Mouse (Mus musculus) right cerebral cortex, postnatal 36 days (tissue): Measurements from ENCODE around the gene Mrpl50.
"Not testable (repeated sequence)": the region's sequence is repeated elsewhere in the genome, so short reads cannot be mapped to it uniquely, and the experiment has no call there.

ENCODE experiments used
- DNase-seq, 2 experiments: peaks; one replicate each; pipeline ENCODE4 v3.0.0; 2022; ENCODE audit warnings: low spot score in 2 of 2, mixed read lengths in 1 of 2

The Mrpl50 gene

GRCm38 (mm10) chr4:49520572-49521340, at the start of gene Mrpl50, which contains the start of gene Zfp189:
Mrpl50 (minus strand) TSS chr4:49521093.
Zfp189 (plus strand) TSS chr4:49521176.
- peak; percentile 96 to 98 for DNase-seq

- DNase-seq, result peak; percentile 51 to 59
Measured at GRCm38 (mm10) chr4:49567613-49568012, 46.7 kb upstream of the Mrpl50 start.

DNA sequence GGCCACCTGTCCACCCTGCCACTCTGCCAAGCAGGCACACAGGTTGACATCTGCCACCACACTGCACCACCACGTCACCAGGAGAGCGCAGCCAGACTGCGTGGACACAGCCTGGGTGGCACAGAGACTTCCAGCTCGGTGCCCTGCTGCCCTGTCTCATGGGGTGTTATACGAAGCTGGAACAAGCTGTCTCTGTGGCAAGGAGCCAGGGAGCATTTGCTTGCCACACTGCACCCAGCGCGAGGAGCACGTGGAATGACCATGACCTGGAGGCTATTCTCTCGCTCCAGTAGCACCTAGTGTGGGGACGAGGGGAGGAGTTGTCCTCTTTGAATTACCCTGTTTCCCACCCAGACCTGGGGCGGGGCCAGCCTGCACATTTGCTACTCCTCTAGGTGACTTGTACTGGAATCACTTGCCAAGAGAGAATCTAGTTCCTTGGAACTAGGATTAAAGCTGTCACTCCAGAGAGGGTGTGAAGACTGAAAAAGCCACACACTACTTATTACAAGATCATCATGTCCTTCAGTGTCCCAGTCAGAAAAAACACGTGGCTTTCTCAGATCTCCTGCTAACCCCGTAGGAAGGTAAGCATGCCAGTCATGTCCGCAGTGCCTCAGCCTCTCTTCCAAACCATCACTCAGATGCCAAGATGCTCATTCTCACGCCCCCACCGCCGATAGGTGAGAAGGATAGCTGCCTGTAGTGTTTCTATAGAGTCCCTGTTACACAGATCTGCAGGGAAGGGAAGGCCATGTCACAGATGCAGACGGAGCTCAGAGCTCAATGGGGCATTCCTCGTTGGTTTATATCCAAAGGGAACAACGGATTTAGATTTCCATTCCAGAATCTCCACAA, 39.3 kb upstream of the Mrpl50 start:
- peak; percentile 19 to 26 for DNase-seq

DNA sequence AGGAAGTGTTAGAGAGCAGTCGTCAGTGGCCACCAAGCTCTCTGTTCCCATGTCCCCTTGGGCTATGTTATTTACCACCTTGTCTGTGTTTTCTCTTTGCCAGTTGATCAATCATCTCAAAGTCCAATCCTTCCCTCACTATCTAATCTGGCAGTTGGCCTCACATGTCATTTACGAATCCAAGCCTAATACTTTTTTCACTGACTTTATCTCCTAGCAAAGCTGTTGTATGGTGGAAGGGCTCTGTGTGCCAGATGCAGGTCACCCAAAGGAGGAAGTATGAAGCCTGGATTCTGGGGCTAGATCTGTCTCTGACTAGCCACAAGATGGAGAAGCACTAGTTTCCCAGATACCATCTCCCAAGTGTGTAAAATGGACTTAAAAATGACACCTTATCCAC, 37.3 kb upstream of the Mrpl50 start:
- no peak for DNase-seq

DNA sequence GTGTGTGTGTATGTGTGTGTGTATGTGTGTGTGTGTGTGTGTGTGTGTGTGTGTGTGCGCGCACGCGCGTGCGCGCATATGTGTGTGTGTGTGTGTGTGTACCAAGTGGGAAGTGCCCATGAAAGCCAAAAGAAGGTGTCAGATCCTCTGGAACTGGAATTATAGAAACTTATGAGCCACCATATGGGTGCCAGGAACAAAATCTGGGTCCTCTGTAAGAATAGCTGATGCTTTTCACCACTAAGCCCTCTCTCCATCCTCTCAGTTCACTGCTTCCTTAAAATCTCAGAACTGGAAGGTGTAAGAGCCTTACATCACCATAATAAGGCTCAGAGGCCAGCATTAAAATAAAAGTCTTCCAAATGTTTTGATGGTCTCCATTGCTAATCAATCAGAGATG, 36.5 kb upstream of the Mrpl50 start:
- DNase-seq, result no peak

GRCm38 (mm10) chr4:49553380-49553779, 32.5 kb upstream of the Mrpl50 start:
- DNase-seq, result no peak

DNA sequence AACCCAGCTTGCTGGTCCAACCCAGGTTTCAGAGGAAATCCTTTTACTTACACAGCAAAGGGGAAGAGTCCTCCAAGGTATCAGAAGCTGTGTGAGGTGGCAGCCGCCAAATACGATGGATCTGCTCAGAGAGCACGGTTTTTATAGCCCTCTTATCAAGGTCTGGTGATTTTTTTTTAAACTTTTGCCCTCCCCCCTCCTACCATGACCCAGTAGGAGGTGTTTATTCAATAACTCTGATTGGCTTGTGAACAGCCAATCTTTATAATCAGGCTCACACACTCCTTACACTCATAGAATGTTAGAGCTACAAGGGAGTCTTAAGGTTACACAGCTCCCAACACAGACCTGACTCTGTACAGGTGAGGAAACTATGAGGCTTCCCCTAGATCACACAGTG, 28.5 kb upstream of the Mrpl50 start, which contains the start of gene Aldob:
Aldob (minus strand) TSS at position 164 of the 400 bp plus-strand sequence.
- no peak for DNase-seq

GRCm38 (mm10) chr4:49547544-49548219, 26.8 kb upstream of the Mrpl50 start:
- no peak for DNase-seq

DNA sequence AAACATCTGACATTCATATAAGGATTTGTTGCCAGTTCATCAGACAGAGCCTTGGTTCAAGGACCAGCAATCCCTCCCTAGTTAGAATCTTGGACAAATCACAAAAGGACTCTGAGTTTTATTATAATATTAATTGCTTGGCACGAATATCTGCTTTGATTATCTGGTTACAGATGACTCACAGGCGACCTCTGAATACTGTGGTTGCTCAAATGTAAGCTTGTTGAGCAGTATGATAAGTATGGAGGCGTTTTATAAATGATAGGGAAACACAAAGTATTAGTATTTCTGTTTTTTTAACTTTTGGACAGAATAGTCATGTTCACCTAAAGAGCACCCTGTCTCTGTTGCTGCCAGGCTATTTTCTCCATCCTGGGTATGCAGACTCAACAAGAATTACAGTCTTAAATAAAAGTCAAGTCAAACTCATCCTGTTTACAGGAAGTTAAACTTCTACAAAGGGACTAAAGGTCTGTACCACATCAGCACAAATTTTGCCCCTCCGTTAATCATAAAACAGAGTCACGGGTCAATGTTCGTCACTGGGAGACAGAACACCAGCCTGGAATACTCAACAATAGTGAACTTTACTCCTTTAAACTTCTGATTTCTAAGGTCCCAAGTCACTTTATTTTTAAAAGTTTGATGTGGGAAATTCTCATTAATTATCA, 26.1 kb upstream of the Mrpl50 start:
- DNase-seq, result no peak

DNA sequence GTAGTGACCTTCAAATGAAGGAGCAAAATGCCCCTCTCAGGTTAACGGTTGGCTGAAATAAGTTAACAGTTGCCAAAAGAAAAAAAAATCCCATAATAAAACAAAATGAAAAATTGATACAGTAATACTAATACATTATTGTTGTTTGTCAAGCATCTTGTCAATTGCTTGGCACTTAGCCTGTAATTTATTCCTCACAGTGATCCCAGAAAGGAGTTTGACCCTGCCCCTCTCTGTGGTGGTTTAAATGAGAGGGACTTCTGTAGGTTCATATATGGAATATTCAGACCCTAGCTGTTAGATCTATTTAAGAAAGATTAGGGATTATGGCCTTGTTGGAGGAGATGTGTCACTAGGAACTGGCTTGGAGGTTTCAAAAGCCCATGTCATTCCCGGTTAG, 25.1 kb upstream of the Mrpl50 start:
- DNase-seq, result no peak

- no peak for DNase-seq
Measured at GRCm38 (mm10) chr4:49540966-49541365, 20.1 kb upstream of the Mrpl50 start.

DNA sequence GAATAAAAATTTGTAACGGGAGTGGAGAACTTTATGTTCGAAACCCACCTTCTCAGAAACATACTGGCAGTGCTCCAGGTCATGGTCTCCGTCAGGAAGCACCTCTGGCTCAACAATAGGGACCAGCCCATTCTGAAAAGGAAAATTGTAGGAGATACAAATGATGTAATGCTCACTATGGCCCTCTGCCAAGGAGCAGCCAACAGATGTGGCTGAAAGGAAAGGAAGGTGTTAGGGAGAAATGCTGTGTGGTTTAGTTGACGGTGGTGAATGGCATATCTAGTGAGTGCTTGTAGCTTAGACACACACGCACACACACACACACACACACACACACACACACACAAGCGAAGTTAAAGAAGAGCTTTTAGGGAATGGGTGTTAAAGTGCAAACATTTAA, 18.8 kb upstream of the Mrpl50 start:
- no peak for DNase-seq

DNA sequence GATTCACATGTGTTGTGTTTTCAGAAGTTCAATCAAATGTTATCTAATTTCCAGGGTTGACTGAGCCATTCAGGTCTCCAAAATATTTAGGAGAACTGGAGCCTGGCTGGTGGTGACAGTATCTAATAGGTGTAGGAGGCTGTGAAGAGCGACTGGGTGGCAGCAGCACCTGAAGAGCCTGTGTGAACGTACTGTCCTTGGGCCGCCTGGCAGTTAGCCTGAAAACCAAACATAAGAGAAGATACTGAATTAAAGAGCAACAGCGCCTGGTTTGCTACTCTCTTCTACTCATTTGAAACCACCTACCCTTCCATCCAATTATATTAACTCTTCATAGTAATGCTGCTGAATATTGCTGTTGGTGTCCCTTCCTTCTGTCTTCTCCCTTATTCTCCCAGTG, 15.8 kb upstream of the Mrpl50 start:
- no peak for DNase-seq

DNA sequence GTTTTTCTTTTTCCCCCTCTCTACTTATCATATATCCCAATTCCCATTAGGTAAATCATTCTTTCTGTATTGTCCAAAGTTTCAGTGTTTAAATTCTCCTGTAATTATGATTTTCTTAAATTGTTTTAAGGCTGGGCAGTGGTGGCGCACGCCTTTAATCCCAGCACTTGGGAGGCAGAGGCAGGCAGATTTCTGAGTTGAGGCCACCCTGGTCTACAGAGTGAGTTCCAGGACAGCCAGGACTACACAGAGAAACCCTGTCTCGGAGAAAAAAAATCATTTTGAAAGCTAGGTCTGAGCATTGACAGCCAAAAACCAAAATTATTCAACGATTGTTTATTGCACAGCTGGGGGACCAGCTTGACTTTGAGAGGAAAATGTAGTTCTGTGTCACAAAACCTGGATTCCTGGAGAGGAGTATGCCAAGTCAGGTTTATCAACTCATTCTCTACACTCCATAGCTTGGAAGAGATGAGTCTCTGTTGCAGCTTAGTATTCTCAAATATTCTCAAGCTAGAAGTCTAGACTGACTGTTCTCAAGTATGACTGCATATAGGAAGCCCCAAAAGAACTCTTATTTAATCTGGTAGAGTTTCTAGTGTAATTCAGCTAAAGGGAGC, 14.9 kb upstream of the Mrpl50 start:
- DNase-seq, result no peak

DNA sequence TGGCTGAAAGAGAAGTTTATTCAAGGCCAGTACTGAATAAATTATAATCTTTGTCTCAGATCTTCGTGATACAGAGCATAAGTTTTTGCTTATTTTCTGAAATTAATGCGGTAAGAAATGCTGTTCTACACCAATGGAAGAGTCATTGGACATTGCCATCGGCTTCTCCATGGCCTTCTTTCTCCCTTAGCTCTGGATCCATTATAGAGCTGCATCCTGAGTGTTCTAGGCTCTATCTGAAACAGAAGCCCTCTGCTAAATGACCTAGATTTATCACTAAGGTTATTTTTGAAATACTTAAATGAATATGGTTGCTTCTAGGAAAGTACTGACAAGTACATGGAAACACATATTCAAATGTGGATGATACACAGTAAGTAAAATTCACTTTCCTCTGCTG, 14.1 kb upstream of the Mrpl50 start:
- DNase-seq, result no peak

DNA sequence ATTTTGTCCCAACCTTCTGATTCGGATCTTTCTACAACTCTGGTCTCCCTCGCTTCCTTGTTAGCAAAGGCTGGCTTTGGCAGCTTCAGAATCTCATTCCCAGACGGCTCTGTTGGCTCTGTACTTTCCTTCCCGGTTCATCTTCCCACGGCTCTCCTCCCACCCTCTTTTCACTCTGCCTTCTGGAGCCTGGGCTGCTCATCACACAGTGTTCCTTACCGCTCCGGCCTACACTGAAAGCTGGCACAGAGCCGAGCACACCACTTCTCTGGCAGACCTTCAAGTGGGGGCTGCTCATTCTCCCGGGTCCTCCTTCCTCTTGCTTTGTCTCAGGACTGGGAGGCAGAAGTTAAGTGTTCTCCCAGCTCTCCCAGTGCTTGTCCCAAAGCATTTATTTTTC, 1.7 kb upstream of the Mrpl50 start:
- peak; percentile 83 to 90 for DNase-seq

- DNase-seq, result no peak
Measured at GRCm38 (mm10) chr4:49521346-49521745, 453 bp upstream of the Mrpl50 start.

- no peak for DNase-seq
Measured at GRCm38 (mm10) chr4:49519476-49519875, 1.4 kb downstream of the Mrpl50 start.

GRCm38 (mm10) chr4:49514441-49514840, 6.5 kb downstream of the Mrpl50 start:
- DNase-seq, result no peak

GRCm38 (mm10) chr4:49512636-49513035, 8.3 kb downstream of the Mrpl50 start:
- DNase-seq, result no peak

DNA sequence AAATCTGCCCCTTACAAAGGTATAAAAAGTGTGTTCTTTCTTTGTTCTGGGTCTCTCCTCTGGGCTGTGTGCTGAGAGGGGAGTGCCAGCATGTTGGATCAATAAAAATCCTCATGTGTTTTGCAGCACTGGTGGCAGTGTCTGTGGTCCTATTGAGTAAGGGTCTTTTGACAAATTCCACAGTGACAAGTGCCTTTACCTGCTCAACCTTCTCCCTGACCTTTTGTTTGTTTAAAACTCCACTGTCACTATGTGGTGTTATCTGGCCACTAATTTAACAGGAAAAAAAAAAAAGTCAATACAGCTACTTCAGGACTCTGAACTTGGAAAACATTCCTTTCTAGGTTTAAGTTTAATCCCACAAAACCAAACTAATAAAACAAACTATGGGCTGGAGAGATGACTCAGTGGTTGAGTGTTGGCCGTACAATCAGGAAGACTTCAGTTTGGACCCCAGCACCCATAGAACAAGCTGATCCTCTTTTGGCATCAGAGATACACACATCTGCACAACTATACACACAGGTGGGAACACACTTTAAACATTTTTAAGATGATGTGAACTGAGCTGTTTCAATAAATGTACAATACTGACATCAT, 10.6 kb downstream of the Mrpl50 start:
- not testable (repeated sequence) for DNase-seq
